In genomic region chr5:135459486-135459885, GRCm38 (mm10) we compare ENCODE assay signal across 8 mouse cellular contexts.
DNase-seq lines count a peak whose midpoint lies in the region; ATAC-seq and TF ChIP-seq lines count a peak whose summit lies in the region.

No protein-coding gene starts in this region.

- H3K4me2 ChIP-seq in midbrain, embryonic 14.5 days (ENCODE audit: low read length), result no peak overlapping the region
- no peak overlapping the region for H3K4me2 ChIP-seq in midbrain, embryonic 15.5 days
- H3K4me2 ChIP-seq in hindbrain, embryonic 16.5 days (ENCODE audit: low read length), result no peak overlapping the region

- DNase-seq in embryo, embryonic 10 days (ENCODE audit: low spot score), result peak; percentile 49
- no peak for DNase-seq in embryo, embryonic 9.5 days (ENCODE audit: extremely low spot score)
- DNase-seq in midbrain, embryonic 14.5 days, result peak; percentile 32
- DNase-seq in lung, postnatal 36 days, result peak; percentile 63
- no peak for DNase-seq in heart, adult 11 months

- H3K27me3 ChIP-seq in midbrain, embryonic 14.5 days (ENCODE audit: control insufficient read depth, insufficient read depth, low read length), result no peaks in the 10 kb centered on the region
- H3K27me3 ChIP-seq in midbrain, embryonic 15.5 days (replicated peaks), result no peaks in the 10 kb centered on the region
- no peaks in the 10 kb centered on the region for H3K27me3 ChIP-seq in hindbrain, embryonic 16.5 days (replicated peaks; ENCODE audit: control insufficient read depth, insufficient read depth, low read length)

- no peak for TF ChIP-seq POLR2A in bone marrow macrophage, adult 2 months (IDR thresholded peaks at IDR 0.05; ENCODE audit: borderline replicate concordance, low read depth, low read length)

- H3K9me3 ChIP-seq in midbrain, embryonic 14.5 days (ENCODE audit: control insufficient read depth, low read length), result no peaks in the 10 kb centered on the region
- H3K9me3 ChIP-seq in midbrain, embryonic 15.5 days, result no peaks in the 10 kb centered on the region
- H3K9me3 ChIP-seq in hindbrain, embryonic 16.5 days (ENCODE audit: control insufficient read depth, low read length), result no peaks in the 10 kb centered on the region

- H3K4me3 ChIP-seq in midbrain, embryonic 14.5 days (replicated peaks; ENCODE audit: low read depth, low read length), result no peak overlapping the region
- no peak overlapping the region for H3K4me3 ChIP-seq in midbrain, embryonic 15.5 days
- H3K4me3 ChIP-seq in bone marrow macrophage, adult 2 months (ENCODE audit: insufficient read depth, low read length), result no peak overlapping the region
- no peak overlapping the region for H3K4me3 ChIP-seq in hindbrain, embryonic 16.5 days (ENCODE audit: low read length)

- no peak overlapping the region for H3K9ac ChIP-seq in midbrain, embryonic 14.5 days (replicated peaks; ENCODE audit: low read length)
- no peak overlapping the region for H3K9ac ChIP-seq in midbrain, embryonic 15.5 days
- H3K9ac ChIP-seq in hindbrain, embryonic 16.5 days (ENCODE audit: low read depth, low read length), result no peak overlapping the region

- no peaks in the 10 kb centered on the region for H3K4me1 ChIP-seq in midbrain, embryonic 14.5 days (ENCODE audit: control insufficient read depth, insufficient read depth, low read length)
- H3K4me1 ChIP-seq in midbrain, embryonic 15.5 days, result peaks cover 8% of the 10 kb centered on the region; the same call in 1 of the 2 replicates
- peaks cover 42% of the 10 kb centered on the region for H3K4me1 ChIP-seq in bone marrow macrophage, adult 2 months (ENCODE audit: control insufficient read depth, insufficient read depth, low read length)
- peaks cover 6% of the 10 kb centered on the region; the same call in 1 of the 2 replicates for H3K4me1 ChIP-seq in hindbrain, embryonic 16.5 days (ENCODE audit: control insufficient read depth, insufficient read depth, low read depth, low read length)

- peaks cover 42% of the 10 kb centered on the region for H3K36me3 ChIP-seq in midbrain, embryonic 14.5 days (ENCODE audit: control insufficient read depth, insufficient read depth, low read length)
- no peaks in the 10 kb centered on the region; the same call in 1 of the 2 replicates for H3K36me3 ChIP-seq in midbrain, embryonic 15.5 days (replicated peaks)
- H3K36me3 ChIP-seq in hindbrain, embryonic 16.5 days (ENCODE audit: control insufficient read depth, insufficient read depth, low read length), result peaks cover 14% of the 10 kb centered on the region; the same call in 1 of the 2 replicates

- ATAC-seq in midbrain, embryonic 14.5 days (ENCODE audit: low FRiP score, low TSS enrichment), result no peak
- no peak for ATAC-seq in midbrain, embryonic 15.5 days (replicated peaks)
- ATAC-seq in hindbrain, embryonic 16.5 days, result no peak

- no peak overlapping the region for H3K27ac ChIP-seq in midbrain, embryonic 14.5 days (replicated peaks; ENCODE audit: low read depth, low read length)
- no peak overlapping the region for H3K27ac ChIP-seq in midbrain, embryonic 15.5 days
- no peak overlapping the region for H3K27ac ChIP-seq in bone marrow macrophage, adult 2 months (ENCODE audit: insufficient read depth, low read depth, low read length)
- H3K27ac ChIP-seq in hindbrain, embryonic 16.5 days (ENCODE audit: low read depth, low read length), result no peak overlapping the region

- 79% methylated on average over 3 of the region's 3 CpGs for WGBS in midbrain, embryonic 14.5 days
- WGBS in midbrain, embryonic 15.5 days, result 77% methylated on average over 3 of the region's 3 CpGs
- WGBS in hindbrain, embryonic 16.5 days, result 82% methylated on average over 3 of the region's 3 CpGs

- TF ChIP-seq CTCF in bone marrow macrophage, adult 2 months (IDR thresholded peaks at IDR 0.05; ENCODE audit: low read depth, low read length), result peak; percentile 34; the same call in 1 of the 2 replicates

Comparison
In these comparisons a context has a peak if more than half of its experiments do, and no peak if none do; other contexts are left out.
1. DNase-seq: peak in embryo, embryonic 10 days (single experiment), midbrain, embryonic 14.5 days (single experiment) and lung, postnatal 36 days (single experiment); none in embryo, embryonic 9.5 days (single experiment) and heart, adult 11 months (single experiment).